Mouse (Mus musculus): Measurements from ENCODE around the gene Adh1. TPM values are rescaled to one million over a fixed set of nuclear protein-coding genes. Genes with fewer than 3 reads are reported as not detected.

The Adh1 gene
- under 1 TPM; 0.42 to 0.63 TPM for total RNA-seq (2021)
- long read RNA-seq, experiment 1, partial matches to known transcripts: 0 of 1 reads
- long read RNA-seq, experiment 1, other reads (novel, unspliced or antisense): 0 of 1 reads
- long read RNA-seq, experiment 2: 0 reads

- intact Hi-C loops (cut with DNase I): no loop called here
- TF ChIP-seq CTCF (IDR thresholded peaks at IDR 0.05): no peak
- Histone ChIP-seq H3K4me3 (no peak within 1 kb of the TSS), H3K27ac (no peak within 1 kb of the TSS)
- DNase-seq (ENCODE audit: extremely low spot score in 1 of 2, low spot score in 2 of 2): no peak
These were observed at the start of gene Adh1 for GRCm38 (mm10) chr3:138260721-138261669. Gene Adh1, plus strand, starts transcription at chr3:138260991.

DNA sequence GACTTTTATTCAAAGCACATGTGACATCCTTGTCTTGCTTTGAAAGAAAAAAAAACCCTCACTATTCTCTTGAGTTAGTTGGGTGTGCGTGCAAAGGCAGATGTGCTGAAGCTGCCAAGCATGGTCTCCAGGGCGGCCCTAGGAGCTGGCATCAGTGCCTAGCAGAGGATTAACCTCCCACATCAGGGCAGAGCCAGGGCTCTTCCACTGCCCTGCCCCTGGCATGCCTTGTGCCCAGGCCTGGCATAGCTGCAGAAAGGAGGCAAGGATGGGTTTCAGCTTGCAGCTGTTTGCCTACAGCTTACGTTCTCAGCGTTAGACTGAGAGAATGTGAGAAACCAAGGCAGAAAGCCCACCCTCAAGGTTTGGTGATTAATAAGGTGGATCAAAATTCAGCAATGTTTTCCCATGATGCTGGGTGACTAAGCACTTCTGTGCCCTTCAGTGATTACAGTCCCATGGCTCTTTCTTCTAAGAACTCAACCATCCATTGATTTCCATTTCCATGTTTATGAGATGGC is 48.3 kb upstream of the Adh1 start:
- no peak for TF ChIP-seq CTCF (IDR thresholded peaks at IDR 0.05)
- DNase-seq (ENCODE audit: extremely low spot score in 1 of 2, low spot score in 2 of 2): no peak
- intact Hi-C loops (cut with DNase I): no loop called here
- Histone ChIP-seq H3K27ac (no peak overlapping the region), H3K4me3 (no peak overlapping the region)

DNA sequence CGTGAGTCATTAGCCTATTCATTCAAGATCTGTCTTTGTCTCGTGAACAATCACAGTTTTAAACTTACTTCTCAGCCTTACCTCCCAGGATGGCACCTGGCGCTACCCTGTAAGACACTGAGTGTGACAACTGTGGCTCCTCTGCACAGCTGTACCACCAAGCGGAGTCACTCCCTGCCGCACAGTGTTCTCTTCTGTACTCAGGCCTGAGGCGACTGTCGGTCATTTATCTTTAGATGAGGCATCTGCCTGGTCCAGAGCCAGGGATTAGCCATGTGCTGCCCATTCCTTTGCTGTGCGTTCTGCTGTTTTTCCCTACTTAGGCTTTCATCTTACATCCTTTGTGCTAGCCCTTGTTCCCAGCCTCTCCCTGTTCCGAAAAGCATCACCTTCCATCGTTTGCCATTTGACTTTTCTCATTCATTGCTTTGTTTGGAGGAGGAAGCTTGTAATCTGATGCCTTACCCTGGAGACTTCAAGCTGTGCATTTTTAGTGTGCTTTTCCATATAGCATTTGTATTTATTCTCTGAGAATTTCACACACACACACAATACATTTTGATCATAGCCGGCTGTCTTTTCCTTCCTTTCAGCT is 45.3 kb upstream of the Adh1 start:
- H3K4me3 ChIP-seq: no peak overlapping the region
- intact Hi-C loops (cut with DNase I): no loop called here
- H3K27ac ChIP-seq: no peak overlapping the region
- TF ChIP-seq CTCF (IDR thresholded peaks at IDR 0.05): no peak
- no peak for DNase-seq (ENCODE audit: extremely low spot score in 1 of 2, low spot score in 2 of 2)

GRCm38 (mm10) chr3:138216091-138216490 is 44.7 kb upstream of the Adh1 start:
- TF ChIP-seq CTCF (IDR thresholded peaks at IDR 0.05): no peak
- no peak for DNase-seq (ENCODE audit: extremely low spot score in 1 of 2, low spot score in 2 of 2)
- Histone ChIP-seq H3K27ac (no peak overlapping the region), H3K4me3 (no peak overlapping the region)
- intact Hi-C loops (cut with DNase I): no loop called here

DNA sequence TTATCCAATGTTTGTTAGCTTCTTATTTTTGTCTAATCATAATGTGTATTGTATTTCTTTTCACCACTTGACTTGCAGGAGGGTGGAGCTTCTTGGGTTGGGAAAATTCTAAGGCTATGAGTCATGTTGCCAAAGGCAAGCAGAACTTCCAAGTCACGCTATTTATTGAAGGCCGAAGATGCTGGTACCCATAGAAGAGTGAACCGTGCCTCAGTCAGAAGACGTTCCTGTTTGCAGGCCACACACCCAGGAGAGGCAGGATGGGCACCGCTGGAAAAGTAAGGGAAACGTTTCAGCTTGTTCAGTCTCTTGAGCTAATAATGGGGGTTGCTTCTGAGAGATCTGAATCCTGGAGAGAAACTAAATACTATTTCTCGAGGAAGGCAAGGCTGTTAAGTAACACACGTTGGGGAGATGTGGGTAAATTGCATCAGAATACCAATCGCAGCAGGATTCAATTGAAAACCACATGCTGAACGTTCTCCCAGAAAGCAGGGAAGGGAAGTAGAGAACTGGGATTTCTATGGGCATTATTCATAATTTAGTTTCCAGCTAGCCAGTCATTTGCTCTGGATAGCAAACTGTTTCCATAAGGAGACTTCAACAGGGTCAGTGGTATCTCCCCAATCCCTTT is 43.0 kb upstream of the Adh1 start, which contains the start of gene Adh7:
TSS of gene Adh7 (plus strand) at position 130 of the 634 bp plus-strand sequence.
- Histone ChIP-seq H3K27ac (no peak within 1 kb of the TSS), H3K4me3 (no peak within 1 kb of the TSS)
- no peak for TF ChIP-seq CTCF (IDR thresholded peaks at IDR 0.05)
- intact Hi-C loops (cut with DNase I): no loop called here
- DNase-seq (ENCODE audit: extremely low spot score in 1 of 2, low spot score in 2 of 2): no peak

- intact Hi-C loops (cut with DNase I): loop anchor here (5.0 kb wide), 1 partner anchor 211 kb away; no protein-coding TSS in a partner anchor
- Histone ChIP-seq H3K4me3 (no peak overlapping the region), H3K27ac (no peak overlapping the region)
- DNase-seq (ENCODE audit: extremely low spot score in 1 of 2, low spot score in 2 of 2): no peak
- TF ChIP-seq CTCF (IDR thresholded peaks at IDR 0.05): no peak
These were observed 39.7 kb upstream of the Adh1 start for GRCm38 (mm10) chr3:138221116-138221515.

- no peak for DNase-seq (ENCODE audit: extremely low spot score in 1 of 2, low spot score in 2 of 2)
- Histone ChIP-seq H3K4me3 (no peak overlapping the region), H3K27ac (no peak overlapping the region)
- intact Hi-C loops (cut with DNase I): loop anchor here (2.0 to 5.0 kb wide), 2 partner anchors 182 to 210 kb away; no protein-coding TSS in a partner anchor
- TF ChIP-seq CTCF (IDR thresholded peaks at IDR 0.05): no peak
These were observed 38.3 kb upstream of the Adh1 start for GRCm38 (mm10) chr3:138222511-138222910.

DNA sequence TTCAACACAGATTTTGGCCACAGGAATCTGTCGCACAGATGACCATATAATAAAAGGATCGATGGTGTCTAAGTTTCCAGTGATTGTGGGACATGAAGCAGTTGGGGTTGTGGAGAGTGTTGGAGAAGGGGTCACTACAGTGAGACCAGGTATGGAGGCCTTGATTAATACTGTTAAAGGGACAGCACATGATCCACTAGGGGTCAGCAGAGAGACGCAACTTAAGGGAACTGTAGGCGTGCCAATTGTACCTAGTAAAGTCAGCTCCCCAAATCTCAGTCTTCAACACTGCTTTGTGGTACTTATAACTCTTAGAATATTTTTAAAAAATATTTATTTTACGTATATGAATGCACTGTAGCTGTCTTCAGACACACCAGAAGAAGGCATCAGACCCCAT is 37.8 kb upstream of the Adh1 start:
- H3K4me3 ChIP-seq: no peak overlapping the region
- intact Hi-C loops (cut with DNase I): loop anchor here (2.0 to 5.0 kb wide), 2 partner anchors 182 to 209 kb away; no protein-coding TSS in a partner anchor
- DNase-seq (ENCODE audit: extremely low spot score in 1 of 2, low spot score in 2 of 2): peak; percentile 26 to 32
- no peak overlapping the region for H3K27ac ChIP-seq
- TF ChIP-seq CTCF (IDR thresholded peaks at IDR 0.05): peak; percentile 71

DNA sequence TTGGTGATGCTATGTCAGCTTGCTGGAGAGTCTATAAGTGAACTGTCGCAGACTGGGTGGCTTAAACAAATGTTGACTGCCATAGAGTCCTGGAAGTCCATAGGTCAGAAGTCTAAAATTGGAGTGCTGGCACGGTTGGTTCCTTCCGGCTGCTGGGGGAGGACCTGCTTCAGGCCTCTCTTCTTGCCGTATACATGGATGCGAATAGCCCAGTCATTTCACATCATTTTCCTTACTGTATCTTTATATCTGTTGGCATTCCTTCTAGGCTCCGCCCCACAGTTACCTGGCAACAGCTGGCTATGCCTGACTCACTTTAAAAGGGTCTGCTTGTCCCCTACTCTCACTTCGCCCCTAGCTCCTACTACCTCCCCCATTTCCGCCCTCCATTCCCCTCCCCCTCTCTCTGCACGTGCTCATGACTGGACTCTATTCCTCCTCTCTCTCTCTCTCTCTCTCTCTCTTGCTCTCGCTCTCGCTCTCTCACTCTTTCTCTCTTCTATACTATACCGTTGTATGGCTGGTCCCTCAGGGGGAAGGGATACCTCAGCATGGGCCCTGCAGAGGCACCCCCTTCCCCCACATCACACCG is 36.3 kb upstream of the Adh1 start:
- no peak for TF ChIP-seq CTCF (IDR thresholded peaks at IDR 0.05)
- Histone ChIP-seq H3K4me3 (no peak overlapping the region), H3K27ac (no peak overlapping the region)
- DNase-seq (ENCODE audit: extremely low spot score in 1 of 2, low spot score in 2 of 2): no peak
- intact Hi-C loops (cut with DNase I): loop anchor here (5.0 kb wide), 1 partner anchor 208 kb away; no protein-coding TSS in a partner anchor

- intact Hi-C loops (cut with DNase I): no loop called here
- no peak for TF ChIP-seq CTCF (IDR thresholded peaks at IDR 0.05)
- no peak overlapping the region for H3K27ac ChIP-seq
These were observed 35.5 kb upstream of the Adh1 start for GRCm38 (mm10) chr3:138225331-138225730.

GRCm38 (mm10) chr3:138225853-138226252 is 34.9 kb upstream of the Adh1 start:
- no peak overlapping the region for H3K27ac ChIP-seq
- intact Hi-C loops (cut with DNase I): no loop called here
- H3K4me3 ChIP-seq: no peak overlapping the region
- DNase-seq (ENCODE audit: extremely low spot score in 1 of 2, low spot score in 2 of 2): no peak
- TF ChIP-seq CTCF (IDR thresholded peaks at IDR 0.05): no peak

More at GRCm38 (mm10) chr3:138225331-138225730, 35.5 kb upstream of the Adh1 start:
- no peak for DNase-seq (ENCODE audit: extremely low spot score in 1 of 2, low spot score in 2 of 2)
- no peak overlapping the region for H3K4me3 ChIP-seq
